Mouse (Mus musculus): Measurements from ENCODE around the gene Hsd17b12. TPM values are rescaled to one million over a fixed set of nuclear protein-coding genes. Genes with fewer than 3 reads are reported as not detected.

Hsd17b12 gene
- total RNA-seq, 2 experiments from 2014 or later, result 39.7 to 44.8 TPM

DNA sequence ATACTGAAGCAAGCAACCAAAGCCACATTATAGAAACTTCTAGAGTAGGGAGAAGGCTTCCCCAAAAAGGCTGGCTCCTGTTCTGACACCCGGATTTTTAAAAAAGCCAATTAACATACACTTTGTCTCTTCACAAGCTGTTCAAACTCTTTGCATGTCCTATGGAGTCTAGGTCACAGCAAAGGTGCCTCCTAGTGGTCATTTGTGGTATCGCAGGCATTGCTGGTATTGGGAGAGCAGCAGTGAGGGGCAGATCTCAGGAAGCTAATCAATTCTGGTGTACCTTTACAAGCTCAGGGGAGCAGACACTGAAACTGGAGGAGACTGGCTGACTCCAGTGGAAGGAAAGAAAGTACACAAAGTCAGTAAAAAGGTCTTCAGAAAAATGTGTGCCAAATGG is 155.4 kb downstream of the Hsd17b12 start:
- peak; percentile 93 for DNase-seq

DNA sequence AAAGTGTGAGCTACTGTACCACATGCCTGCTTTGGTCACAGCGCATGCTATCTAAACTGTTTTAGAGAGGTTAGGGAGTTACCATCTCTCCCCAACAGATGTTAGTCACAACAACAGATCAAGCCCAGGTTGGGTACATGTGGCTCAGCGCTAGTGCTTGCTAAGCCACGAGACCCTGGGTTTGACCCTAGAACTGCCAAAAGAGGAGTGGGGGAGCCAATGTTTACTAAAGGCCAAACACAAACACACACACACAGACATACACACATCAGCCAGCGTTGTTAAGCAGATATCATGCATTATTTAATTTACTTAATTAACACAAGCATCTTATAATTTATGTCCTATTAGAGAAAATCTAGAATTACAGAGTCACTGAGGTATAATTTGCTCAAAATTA is 155.8 kb downstream of the Hsd17b12 start:
- no peak for DNase-seq

DNA sequence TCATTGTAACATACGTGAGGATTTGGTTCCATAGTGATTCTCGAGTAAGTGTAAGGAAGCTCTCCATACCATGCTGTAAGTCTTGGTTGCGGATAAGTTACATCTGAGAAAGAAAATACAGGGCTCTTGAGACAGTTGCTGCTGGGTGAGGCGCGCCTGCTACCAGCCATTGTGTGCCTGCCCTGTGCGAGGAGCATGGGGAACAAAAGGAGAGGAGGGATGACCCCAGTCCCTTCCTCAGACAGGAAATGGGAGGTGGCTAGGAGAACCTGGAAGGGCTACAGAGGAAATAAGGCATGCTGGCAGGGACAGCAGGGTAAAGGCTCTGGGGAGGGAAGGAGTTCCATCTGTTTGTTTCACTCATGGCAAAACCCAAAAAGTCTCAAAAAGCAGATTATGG is 156.4 kb downstream of the Hsd17b12 start:
- DNase-seq, result peak; percentile 19

DNA sequence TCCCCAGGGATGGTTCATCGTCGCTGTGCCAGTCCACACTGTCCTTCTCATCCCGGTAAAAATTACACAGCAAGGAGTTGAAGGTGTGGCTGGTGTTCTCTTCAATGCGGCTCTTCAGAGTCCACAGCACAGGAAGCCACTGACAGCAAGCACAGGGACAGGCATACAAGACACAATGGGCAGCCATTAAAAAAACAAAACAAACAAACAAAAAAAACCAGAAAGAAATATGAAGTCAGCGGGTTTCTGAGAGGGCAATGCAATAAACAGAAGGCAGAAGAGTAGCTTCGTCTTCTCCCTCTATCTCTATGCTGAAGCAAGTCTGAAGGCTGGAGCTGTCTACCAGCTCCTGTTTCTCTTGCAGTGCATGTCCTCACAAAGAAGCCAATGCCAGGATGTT is 161.5 kb downstream of the Hsd17b12 start, which contains the start of gene Gm27027:
TSS of gene Gm27027 (minus strand) at position 101 of the 400 bp plus-strand sequence.
- DNase-seq, result no peak

DNA sequence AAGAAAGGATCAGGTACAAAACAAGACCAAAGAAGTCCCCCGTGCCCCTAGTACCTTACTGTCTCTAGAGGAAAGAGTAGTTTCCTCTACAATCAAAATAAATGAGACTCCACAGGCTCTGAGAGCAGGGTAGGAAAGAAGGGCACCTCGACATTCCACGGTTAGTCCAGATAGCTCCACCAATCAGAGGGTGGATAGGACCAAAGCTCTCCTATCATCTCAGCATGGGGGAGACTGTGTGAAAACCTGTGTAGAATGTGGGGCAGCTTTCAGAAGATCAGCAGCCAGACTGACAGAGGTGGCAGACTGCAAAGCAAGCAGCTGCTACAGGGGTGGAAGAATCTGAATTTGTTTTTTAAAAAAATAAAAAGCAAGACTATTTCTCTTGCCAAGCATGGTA is 165.0 kb downstream of the Hsd17b12 start:
- no peak for DNase-seq

DNA sequence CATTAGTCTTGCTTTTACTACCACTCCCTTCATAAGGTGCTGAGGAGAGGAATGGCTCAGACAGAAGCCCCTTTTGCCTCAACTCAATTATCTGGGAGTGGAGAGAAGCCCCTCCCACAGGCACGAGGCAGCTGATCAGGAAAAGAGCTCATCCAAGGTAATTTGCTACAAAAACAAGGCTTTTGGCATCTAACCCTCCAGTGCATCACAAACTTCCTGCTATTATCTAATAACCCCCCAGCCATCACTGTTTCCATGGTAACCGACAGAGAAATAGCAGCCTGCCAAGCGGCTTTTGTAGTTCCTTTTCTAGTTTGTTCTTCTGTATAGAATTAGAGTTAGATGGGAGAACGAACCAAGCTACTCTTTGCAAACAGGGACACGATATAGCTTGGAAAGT is 165.5 kb downstream of the Hsd17b12 start:
- peak; percentile 45 for DNase-seq

DNA sequence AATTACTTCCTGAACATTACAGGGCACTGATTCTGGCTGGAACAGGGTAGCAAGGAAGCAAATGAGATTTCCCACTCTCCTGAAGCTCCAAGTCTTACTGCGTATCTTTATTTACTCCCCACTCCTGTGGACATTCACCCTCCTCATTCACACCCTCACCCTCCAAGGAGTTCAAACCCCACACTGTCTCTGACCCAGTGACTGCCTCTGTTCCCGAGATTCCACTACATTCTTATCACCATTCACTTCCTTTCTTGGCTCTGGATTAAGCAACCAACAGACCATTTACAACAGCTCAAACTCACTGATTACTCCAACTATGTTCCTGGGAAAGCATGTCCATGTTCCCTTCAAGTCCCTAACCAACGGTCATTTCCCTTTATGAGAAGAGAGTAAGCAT is 166.4 kb downstream of the Hsd17b12 start:
- DNase-seq, result no peak

DNA sequence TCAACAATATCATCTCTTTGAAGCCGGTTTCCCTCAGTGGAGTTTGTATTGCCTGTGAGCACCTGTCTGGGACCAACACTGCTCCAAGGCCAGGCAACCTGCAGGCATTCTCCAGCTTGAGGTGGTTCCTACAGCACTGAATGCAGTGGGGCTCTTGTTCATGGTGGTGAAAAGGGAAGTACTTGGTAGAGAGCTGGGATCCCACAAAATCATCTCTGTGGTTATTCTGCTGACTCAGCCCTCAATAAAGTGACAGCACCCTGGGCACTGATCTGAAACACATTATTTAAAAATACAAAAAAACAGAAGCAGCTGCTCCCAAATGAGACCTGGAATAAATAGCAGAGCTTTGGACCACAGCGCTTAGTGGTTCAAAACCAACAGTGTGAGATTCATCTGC is 169.3 kb downstream of the Hsd17b12 start:
- no peak for DNase-seq

Small RNAs within 50 kb of the gene (microRNA-seq; reads per million reads assigned to microRNA genes)
- gene Gm23630, result 0 reads per million in 2 experiments

Other genes starting within 250 kb of the Hsd17b12 start
- gene Gm13889, start 200.8 kb downstream of the Hsd17b12 start, total RNA-seq (2021), result 10 to 100 TPM; 24.2 to 26.7 TPM
- gene Gm27027, start 161.6 kb downstream of the Hsd17b12 start, total RNA-seq (2021), result 1 to 10 TPM in 1 of 2 experiments, not detected in 1; 1.8 TPM
- gene Alkbh3, start 147.2 kb downstream of the Hsd17b12 start, total RNA-seq (2021), result 10 to 100 TPM; 72.4 to 82.2 TPM
- gene Ttc17, start 248.7 kb upstream of the Hsd17b12 start, total RNA-seq (2021), result 10 to 100 TPM; 28.3 to 29.2 TPM

All from heart, postnatal 4 days (tissue).